Mouse (Mus musculus): ENCODE measurements at regions not wholly inside any gene's neighbourhood (a gene's known extent, or its start where the extent isn't known, plus 50 kb on each side); places are given as distances from the start of the nearest gene placed in this dataset.

DNA sequence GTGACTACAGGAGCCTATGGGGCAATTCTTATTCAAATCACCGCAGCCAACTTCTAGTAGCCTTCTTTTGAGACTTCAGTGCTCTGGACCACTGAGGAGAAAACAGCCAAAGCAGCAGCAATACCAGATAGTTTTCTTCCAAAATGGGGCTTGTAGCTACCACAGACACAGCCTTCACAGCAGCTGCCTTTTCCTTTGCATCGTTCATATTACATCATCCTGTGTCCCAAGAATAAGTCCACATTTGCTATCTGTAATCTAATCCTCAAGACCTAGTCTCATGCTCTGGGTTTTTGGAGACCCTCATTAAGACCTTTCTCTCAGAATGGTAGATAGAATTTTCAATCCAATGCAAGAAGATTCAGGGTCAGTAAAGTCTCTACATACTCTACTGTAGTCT, 258.2 kb upstream of the Rbms1 start:
- DNase-seq: no peak

- DNase-seq: no peak
Measured at GRCm38 (mm10) chr2:61213951-61214350, 251.0 kb upstream of the Rbms1 start.

DNA sequence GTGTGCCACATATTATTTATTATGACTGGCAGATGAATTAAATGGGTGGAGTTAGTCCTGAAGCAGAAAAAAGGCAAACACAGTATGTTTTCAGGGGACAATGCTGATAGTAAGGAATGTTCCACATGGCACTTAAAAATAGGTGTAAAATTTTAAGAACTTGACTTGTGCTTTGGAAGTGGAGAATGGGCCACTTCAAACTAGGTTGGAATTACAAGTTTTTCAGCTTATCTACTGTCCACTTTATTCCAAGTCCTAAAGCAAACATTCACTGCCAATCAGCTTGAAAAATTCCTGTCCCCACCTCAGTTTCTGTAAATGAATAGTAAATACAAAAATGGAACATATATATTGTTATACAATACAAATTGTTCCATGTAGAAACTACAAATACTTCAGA, 238.4 kb upstream of the Rbms1 start:
- DNase-seq: no peak

GRCm38 (mm10) chr2:61193976-61194375, 231.0 kb upstream of the Rbms1 start:
- no peak for DNase-seq

- DNase-seq: no peak
Measured at GRCm38 (mm10) chr2:61182424-61182979, 219.5 kb upstream of the Rbms1 start.

DNA sequence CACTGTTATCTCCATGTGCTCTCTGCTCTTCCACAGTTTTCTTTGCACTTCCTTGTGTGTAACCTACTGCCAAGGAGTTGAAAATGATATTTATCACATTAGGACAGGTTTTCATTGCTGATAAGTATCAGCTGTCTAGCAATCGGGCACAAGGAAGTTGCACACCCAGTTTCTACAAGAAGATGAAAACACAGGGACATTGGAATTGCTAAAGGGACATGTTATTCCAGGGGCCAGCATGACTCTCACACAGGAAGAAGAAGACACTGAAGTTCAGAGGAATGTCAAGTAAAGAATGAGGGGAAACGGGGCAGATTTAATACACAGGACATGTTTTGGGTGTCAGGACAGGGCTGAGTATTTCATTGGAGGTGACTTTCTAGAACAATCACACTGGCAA, 214.8 kb upstream of the Rbms1 start:
- DNase-seq: no peak

- DNase-seq: peak; percentile 3
Measured at GRCm38 (mm10) chr2:61176807-61177206, 213.8 kb upstream of the Rbms1 start.

GRCm38 (mm10) chr2:61173581-61173980, 210.6 kb upstream of the Rbms1 start:
- no peak for DNase-seq

- DNase-seq: no peak
Measured at GRCm38 (mm10) chr2:61161336-61161735, 198.3 kb upstream of the Rbms1 start.

- no peak for DNase-seq
Measured at GRCm38 (mm10) chr2:61159761-61160160, 196.8 kb upstream of the Rbms1 start.

GRCm38 (mm10) chr2:61138998-61139631, 176.1 kb upstream of the Rbms1 start:
- DNase-seq: peak; percentile 47

DNA sequence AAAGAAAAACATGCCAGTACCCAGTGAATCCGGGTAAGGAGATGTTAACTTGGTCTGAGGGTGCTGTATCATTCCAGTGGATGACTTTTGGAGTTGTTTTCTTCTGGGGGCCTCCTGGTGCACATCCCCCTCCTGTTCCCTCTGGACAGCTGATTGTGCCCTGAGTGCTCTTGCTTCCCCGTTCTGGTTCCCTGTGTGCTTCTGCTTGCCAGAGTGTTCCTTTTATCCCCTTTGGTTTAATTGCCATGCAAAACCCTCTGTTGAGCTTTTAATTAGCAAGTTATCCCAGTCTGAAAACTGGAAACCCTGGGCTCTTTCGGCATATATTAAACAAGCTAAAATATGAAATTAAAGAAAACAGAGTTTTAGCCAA, 175.6 kb upstream of the Rbms1 start:
- no peak for DNase-seq

- DNase-seq: no peak
Measured at GRCm38 (mm10) chr2:61137378-61137777, 174.4 kb upstream of the Rbms1 start.

DNA sequence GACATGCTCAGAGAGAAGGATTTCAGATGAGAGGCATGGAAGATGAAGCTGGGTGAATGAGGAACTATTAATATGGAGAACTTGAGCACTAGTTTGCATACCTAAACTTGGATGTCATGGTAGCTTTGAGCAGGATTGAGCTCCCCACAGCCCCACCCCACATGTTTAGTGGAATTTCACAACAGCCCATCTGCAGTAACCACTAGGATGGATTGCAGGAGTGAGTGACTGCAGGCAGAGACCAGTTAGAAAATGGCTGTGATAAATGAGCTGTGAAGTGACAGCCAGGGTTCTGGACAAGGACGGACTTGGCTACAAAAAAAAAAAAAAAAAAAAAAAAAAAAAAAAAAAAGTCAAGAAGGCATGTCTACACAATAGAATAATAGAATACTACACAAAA, 173.9 kb upstream of the Rbms1 start:
- DNase-seq: no peak

DNA sequence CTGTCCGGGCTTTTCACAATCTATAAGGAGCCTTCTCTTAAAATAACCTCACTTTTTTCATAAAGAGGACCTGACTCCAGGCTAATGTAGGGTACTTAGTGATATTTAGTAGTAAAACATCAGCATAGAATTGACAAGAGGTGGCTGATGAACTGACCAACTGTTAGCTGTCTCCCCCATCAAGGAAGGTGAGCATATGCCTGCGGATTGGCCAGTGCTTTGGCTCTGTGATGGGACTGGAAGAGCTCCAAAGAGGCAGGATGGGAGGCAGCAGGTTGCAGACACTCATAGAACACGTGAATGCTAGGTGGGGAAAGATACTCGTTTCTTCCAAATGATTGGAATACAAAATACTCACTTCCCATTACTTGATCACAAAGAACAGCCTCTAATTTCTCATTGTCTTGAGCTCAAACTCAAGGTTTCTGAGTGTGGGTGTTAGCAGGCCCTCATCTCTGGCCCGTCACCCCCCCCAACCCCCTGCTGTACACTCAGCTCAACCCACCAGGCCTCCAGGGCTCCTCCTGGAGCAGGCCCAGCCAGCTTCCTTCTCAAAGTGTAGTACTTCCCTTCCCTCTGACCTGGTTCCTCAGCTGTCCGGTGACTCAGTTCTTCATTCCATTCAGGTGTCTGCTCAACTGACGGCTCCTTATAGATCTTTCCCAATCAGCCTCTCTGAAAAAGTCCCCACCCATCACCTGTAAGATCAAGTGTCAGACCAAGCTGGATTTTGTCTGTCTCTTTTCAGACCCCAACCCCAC, 160.2 kb upstream of the Rbms1 start:
- no peak for DNase-seq

- DNase-seq: no peak
Measured at GRCm38 (mm10) chr2:61121281-61121680, 158.3 kb upstream of the Rbms1 start.

DNA sequence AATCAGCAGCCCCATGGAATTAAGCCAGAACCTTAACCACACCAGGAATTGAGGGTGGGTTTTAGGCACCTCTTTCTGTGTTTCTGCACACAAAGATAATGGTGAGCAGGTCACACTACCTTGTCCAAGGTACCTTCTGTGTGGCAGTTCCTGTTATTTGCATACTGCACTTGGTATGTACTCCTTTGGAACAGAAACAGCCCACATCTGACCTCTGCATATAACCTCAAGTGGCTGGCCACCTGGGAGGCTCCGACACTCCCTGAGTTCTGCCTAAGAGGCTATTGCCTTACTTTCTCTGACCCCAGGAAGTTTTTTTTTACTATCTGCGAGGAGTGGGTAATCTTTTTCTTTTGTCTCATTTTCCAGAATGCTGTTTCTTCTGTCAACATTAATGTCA, 151.6 kb upstream of the Rbms1 start:
- no peak for DNase-seq

DNA sequence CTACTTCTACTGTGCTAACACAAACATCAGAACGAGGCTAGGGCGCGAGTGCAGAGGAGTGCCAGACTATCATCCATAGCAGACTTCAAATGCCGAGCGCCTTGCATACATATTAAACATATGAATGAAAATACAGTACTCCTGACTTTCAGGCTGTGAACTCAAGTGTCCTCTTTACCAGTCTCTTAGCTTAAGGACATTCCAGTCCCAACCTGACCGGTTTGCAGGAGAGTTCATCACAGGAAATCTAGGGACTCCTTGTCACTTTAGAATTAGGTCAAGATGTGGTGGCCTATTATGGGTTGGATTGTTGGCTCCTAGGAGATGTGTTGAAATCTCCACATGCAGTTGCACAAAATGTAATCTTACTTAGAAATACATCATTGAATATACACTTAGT, 150.9 kb upstream of the Rbms1 start:
- DNase-seq: no peak

- peak; percentile 10 for DNase-seq
Measured at GRCm38 (mm10) chr2:61110591-61110990, 147.6 kb upstream of the Rbms1 start.

- no peak for DNase-seq
Measured at GRCm38 (mm10) chr2:61109564-61109963, 146.6 kb upstream of the Rbms1 start.

DNA sequence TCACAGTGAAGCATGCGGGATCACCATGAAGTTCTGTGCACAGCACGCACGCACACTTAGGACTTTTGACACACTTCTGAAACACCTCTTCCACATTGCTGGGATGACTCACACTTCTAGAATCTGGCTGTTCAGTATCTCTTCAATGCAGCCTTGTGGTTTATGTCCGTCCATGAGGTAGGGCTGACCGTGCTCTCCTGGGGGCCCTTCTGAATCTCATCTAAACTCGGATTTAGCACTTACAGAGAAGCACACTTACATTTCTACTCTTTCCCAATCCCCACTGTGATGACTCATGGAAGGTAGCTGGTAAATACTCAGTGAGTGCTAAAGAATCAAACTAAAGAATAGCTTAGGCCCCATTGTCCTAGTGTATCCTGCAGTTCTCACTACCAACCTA, 142.2 kb upstream of the Rbms1 start:
- DNase-seq: no peak

- no peak for DNase-seq
Measured at GRCm38 (mm10) chr2:61100854-61101253, 137.9 kb upstream of the Rbms1 start.

GRCm38 (mm10) chr2:61088501-61088900, 125.5 kb upstream of the Rbms1 start:
- no peak for DNase-seq

DNA sequence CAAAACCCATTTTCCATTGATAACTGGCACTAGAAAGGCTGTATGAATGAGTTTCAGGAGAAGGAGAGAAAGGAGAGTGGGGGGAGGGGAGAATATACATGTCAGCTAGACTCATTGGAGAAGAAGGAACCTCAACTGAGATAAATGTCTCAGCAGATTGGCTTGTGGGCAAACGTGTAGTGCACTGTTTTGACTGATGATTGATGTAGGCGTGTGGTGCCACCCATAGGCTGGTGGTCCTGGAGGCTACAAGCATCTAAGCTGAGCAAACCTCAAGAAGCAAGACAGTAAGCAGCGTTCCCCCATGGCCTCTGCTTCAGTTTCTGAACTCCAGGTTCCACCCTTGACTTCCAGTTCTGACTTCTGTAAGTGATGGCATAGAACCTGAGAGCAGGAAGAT, 121.8 kb upstream of the Rbms1 start:
- no peak for DNase-seq
